Mouse (Mus musculus): ENCODE data around the gene Tcte2.
"Not testable (repeated sequence)": the region's sequence is repeated elsewhere in the genome, so short reads cannot be mapped to it uniquely, and the experiment has no call there.

Gene Tcte2

DNA sequence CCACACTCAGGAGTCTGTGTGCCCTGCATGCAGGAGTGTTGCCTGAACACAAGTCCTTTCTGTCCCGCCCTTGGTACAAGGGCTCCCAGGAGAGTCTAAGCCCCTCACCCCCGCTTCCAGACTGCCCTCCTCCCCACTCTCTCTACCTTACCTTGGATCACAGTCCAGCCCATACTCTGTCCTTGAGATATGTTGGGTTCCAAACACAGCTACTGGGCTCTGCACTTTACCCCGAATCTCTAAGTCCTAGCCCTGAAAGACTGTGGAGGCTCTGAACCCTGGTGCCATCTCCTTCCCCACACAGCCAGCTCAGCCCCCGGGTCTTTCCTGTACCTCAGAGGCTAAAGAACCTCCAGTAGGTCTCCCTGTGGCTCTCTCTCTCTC is 78.6 kb downstream of the Tcte2 start:
- DNase-seq (ENCODE audit: low spot score in 2 of 2) = no peak

DNA sequence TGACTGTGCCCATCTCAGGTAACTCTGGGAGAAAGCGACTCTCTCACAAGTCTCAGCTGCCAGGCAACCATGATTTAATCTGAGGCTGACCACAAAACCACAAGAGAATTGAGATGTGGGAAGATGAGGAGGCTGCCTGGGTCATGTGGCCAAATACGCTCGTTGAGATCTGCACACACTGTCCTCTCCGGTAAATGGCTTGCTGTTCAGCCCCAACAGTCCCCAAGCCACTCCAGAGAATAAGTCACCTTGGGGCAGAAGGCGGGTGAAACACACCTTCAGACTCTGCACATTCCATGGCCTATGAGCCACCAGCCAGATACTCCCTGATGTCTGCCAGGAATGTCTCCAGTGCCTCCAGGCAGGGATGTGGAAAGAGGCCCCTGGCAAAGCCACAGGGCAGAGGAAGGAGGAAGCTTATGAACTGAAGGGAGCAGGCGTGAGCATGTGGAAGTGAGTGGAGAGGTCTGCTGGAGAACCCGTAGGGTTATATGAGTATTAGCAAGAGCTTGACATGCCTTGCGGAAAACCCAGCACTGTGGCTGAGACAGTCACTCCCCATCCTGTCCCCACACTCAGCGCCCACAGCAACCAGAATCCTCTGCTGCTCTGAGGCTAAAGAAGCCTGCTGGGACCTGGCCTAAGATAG is 79.1 kb downstream of the Tcte2 start:
- DNase-seq (ENCODE audit: low spot score in 2 of 2) = no peak

DNA sequence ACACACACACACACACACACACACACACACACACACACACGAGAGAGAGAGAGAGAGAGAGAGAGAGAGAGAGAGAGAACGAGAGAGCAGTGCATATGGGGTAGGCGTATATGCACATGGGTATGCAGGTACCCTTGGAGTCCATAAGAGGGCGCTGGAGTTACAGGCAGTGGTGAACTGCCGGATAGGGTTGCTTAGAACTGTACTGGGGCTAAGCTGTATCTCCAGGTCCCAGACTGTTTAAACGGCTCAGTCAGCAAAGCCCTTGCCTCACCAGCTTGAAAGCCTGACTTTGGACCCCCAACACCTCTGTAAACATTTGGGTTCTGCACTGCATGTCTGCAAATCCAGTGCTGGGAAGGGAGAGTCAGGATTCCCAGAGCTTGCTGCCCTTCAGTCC is 79.9 kb downstream of the Tcte2 start:
- DNase-seq (ENCODE audit: low spot score in 2 of 2) = no peak

DNA sequence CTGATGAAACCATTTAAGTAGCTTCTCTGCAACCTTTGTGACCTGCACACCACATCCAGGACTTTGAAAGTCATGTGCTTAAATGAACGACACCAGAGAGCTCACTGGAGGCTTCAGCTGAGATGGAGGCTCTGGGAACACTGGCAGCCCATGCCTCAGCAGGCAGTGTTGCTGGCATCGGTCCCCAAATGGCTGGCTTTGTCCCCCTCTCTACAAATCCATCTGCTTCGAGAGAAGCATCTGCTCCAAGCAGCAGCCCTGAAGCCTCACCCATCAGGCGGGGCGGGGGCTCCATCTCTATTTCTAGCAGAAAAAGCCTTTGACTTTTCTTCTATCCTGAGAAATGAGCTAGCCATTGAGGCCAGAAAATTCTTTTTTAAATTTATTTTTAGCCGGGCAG is 80.5 kb downstream of the Tcte2 start:
- DNase-seq (ENCODE audit: low spot score in 2 of 2) = peak; percentile 65 to 68

DNA sequence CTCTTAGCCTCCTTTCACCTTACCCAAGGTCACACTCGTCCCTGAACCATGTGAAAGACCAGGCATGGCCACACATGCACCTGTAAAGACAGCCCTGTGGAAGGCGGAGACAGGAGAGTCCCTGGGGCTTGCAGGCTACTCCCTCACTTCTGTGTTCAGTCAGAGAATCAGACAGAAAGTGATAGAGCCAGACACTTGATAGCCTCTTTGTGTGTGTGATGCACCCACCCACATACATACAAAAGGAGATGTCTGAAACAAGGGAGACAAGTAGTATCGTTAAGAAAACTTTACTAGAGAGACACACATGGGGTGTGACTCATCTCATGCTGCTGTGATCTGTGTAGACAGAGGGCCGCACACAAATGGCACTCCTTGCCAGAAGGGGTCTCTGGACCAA is 81.3 kb downstream of the Tcte2 start:
- no peak for DNase-seq (ENCODE audit: low spot score in 2 of 2)

DNA sequence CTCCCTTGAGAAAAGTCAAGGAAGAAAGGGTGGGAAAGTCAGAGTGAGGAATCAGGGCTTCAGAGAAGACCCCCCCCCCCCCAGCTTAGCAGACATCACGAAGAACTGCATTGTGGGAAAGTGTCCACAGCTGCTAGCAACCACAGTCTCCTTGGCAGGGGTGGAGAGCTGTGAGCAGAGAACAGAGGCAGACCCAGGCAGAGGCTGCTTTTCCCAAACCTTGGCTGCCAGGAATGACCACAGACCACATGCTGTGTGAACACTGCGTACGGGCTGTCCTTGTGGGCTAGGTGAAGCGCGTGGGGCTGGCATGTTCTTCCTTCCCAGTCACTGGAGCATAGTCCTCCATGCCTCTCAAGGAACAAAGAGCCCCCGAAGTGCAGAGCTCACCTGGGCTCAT is 81.9 kb downstream of the Tcte2 start:
- DNase-seq (ENCODE audit: low spot score in 2 of 2) = no peak

DNA sequence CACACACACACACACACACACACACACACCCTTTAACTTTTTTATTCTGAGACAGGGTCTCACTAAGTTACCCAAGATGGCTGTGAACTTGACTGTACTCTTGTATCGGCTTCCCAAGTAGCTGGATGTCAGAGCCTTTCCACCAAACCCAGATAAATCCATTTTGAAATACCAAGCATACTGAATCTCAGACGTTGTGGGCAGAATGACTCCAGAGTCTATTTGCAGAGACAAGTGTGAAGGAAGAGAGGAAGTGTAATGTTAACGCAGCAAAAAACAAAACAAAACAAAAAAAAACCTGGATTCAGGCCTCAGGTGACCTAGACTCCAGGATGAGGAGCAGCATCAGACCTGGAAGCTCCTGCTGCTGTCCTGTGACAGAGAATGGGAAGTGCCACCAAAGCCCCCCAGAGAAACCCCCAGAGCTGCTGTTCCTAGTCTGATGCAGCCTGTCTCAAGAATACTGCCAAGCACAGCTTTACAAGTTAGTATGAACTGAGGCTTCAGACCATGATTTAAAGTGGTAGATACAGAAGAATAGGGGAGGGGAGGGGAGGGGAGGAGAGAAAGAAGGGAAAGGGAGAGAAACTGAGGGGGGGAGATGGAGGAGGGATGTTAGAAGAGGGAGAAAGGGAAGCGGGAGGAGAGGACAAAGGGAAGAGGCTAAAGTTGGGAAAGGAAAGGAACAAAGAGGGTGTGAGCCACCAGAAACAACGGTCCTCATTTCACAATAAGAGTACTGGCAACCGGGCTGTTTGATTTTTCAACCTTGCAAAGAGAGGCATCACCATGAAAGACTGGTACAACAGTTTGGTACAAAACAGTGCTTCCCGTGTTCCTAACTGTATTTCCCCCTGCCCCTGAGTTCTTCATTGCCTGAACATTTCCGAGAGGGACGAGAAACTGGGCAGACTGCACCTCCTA is 84.1 kb downstream of the Tcte2 start:
- DNase-seq (ENCODE audit: low spot score in 2 of 2) = no peak

DNA sequence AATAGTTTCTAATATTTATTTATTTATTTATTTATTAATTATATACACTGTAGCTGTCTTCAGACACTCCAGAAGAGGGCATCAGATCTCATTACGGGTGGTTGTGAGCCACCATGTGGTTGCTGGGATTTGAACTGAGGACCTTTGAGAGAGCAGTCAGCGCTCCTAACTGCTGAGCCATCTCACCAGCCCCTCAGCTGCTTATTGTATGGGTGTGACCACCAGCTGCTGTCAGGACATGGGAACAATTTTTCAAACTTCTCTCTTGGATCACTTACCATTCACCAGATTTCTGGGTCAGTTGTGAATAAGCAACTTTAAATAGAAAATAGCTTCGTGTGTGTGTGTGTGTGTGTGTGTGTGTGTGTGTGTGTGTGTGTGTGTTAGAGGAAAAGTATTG is 85.5 kb downstream of the Tcte2 start:
- not testable (repeated sequence) for DNase-seq (ENCODE audit: low spot score in 2 of 2)

DNA sequence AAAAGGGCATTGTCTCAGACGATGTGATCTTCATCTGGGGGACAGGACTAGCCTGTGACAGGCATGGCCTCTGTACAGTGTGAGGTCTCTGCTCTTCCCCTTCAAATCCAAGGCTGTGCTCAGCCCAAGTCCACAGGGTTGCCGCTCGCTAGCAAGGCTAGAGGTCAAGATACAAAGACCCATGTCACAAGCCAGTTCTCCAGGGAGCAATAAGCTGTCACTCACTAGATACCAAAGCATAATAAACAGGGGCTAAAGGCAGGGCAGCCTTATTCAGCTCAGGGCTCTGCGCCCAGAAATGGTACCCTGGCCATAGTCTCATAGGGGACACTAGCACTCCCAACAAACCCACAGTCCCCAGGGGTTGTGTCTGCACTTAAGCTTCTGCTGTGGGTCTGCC is 86.0 kb downstream of the Tcte2 start:
- DNase-seq (ENCODE audit: low spot score in 2 of 2) = no peak

DNA sequence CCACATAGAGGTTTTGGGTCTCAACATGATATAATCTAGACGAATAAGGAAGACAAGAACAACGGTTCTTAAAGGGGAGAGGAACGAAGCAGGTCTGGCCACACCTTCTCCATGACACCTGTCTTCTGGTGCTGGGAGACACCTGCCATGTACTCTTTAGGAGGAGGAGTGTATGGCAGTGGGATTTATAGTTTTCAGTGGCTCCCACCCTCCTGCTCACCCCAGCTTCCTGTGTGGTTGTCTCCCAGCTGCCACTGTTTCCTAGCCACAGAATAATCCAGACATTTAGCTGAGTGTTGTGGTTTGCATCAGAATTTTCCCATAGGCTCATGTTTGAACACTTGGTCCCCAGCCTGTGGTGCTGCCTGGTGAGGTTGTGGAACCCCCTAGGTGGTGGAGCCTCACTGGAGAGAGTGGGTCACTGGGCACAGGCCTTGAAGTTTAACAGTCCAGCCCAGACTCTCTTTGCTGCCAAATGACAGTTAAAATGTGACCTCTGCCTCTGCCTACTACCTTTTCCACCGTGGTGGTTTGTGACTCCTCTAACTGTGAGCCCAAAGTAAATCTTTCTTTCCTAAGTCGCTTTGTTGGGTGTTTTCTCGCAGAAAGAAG is 86.8 kb downstream of the Tcte2 start:
- DNase-seq (ENCODE audit: low spot score in 2 of 2) = no peak

DNA sequence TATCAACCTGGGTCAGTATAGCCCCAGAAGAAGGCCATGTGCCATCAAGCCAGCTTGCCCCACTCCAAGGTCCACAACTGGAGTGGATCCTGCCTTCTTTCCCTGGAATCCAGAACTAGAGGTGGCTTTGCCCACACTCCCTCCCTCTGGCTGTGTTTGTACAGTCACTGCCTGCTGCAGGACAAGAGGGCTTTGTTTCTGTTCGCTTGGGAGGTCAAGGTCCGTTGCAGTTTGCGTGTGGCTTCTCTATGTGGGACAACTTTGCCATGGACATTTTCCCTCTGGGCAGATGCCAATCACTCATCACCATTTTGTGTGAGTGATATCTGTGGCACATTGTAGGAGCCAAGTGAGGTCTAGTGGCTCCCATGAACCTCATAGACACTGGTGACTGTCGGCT is 89.9 kb downstream of the Tcte2 start:
- DNase-seq (ENCODE audit: low spot score in 2 of 2) = no peak

DNA sequence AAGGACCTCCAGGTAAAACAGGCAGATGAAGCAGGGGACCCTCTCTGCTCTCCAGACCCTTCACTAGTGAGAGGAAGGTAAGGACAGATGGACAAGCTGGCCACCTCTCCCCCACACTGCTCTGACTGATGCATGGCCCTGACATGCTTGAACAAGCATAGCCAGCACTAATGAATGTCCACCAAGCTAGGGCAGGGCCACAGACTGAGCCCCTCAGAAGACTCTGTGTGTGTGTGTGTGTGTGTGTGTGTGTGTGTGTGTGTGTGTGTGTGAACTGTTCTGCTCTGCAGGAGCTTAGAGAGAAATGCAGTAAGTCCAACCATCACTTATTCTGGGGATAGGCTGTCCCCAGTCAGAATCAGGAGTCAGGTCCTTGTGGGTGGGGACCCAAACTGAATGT is 91.4 kb downstream of the Tcte2 start:
- DNase-seq (ENCODE audit: low spot score in 2 of 2) = no peak

DNA sequence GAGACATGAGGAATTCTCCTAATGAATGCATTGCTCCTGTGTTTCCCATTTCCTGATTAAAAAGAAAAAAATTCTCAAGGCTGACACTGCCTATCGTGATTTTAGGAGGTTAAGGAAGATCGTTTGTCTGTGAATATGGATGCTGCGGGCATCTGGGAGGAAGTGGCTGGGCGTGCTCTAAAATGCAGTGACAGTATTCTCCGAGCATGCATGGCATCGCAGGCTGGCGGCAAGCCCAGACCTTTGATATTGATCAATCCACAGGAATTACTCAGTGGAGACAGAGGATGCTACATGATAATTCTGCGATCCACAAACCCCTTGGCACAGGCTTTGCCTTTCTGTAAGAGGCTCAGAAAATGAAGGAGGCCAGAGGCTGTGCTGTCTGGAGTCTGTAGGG is 92.4 kb downstream of the Tcte2 start:
- no peak for DNase-seq (ENCODE audit: low spot score in 2 of 2)

DNA sequence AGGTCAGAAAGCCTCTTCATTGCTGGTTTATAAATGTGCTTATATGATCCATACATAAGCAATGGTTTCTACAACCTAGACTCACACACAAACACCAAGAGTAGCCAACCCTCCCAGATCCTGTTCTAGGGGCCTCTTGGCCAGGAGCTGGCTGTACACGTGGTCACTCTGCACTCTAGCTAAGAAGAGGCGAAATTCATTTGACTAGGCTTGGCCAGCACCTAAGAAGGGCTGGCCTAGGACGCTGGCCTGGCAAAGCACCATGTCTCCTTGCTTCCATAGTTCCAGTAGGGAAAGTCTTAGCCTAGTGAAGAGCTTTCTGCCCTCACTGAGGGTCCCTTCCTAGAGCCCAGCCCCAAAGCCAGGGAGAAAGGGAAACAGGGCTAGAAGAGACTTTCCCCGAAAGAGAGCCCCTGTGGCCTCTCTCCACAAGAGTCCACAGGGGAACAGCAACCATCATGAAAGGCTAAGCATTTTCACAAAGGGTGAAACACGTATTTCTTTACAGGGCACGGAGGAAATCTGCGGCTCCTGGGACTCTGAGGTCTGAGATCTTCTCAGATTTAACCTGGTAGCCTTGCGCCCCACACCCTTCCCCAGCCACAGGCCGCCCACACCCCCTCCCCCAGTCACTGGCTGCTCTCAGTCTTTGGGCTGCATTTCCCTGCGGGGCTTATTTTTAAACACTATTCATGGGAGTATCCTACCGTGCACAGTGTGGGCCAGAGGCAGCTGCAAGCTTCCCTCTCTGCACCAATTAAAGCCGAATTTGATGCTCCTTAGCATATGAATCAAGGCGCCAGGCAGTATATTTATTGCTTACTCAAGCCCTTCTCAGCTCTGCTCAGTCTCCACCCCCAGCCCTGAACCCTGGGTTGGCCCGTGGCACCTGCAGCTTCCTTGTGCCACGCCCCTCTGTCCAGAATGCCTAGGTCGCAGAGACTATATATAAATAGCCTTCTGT is 93.3 kb downstream of the Tcte2 start:
- peak; percentile 47 to 53 for DNase-seq (ENCODE audit: low spot score in 2 of 2)

DNA sequence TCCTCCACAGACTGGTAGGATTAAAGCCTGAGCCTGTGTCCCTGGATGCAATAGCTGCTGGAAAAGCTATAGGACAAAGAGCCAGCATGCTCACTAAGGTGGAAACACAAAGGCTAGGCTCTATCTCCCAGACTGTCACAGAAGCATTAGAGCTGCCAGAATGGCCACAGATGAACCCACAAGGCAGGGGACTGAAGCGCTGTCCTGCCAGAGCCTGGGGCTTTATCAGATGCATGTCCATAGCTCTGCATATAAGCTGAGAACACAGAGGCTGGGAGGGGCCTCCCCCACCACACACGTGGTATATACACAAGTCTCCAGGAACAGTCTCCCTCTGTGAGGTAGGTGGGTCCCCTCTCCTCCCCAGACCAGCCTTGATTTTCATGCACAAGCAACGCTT is 94.6 kb downstream of the Tcte2 start:
- no peak for DNase-seq (ENCODE audit: low spot score in 2 of 2)

DNA sequence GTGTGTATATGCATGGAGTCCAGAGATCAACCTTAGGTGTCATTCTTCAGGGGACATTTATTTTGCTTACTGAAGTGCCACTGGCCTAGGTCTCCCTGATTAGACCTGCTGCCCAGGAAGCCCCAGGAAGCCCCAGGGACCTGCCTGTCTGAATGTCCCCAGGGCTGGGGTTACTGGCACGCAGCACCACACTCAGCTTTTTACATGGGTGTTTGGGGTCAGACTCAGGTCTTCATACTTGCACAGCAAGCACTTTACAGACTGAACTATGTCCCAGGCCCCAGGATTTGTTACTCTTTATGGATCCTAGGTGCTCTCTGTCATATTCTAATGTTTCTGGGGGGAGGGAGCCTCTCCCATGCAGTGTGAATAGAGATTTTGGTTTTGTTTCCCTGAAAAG is 95.9 kb downstream of the Tcte2 start:
- DNase-seq (ENCODE audit: low spot score in 2 of 2) = no peak

DNA sequence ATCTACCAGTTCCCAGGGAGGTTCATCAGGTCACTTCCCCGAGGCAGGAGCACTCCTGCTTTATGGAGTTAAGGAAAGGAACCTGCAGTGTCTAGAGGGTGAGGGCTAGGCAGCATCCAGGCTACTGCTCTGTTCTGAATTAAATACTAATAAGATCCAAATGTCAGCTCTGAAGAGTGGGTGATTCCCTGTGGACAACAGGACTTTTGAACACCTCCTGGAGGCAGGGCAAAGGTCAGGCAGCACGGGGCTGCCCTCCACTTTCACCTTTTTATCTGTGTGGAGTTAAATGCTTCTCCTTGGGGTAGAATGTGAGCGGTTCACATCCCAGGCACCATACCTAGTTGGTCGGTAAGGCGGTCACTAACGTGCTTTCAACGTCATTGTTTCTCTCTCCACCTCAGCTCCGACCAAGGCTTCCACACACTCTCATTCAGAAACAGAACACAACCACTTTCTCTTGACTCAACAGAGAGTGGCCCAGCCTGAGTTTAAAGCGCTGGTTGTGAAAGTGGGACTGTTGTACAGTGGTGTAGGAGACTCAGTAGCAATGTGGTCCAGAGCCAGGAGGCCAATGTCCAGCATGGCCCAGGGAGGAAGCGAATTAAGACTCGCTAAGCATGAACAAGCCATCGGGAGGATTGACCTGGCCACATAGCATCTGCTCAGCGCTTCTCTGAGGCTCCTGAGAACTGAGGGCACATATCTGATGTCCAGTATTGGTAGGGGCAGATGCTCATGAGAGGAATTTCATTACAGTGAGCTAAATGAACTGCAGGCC is 98.0 kb downstream of the Tcte2 start:
- no peak for DNase-seq (ENCODE audit: low spot score in 2 of 2)
